Mouse (Mus musculus): ENCODE measurements at regions not wholly inside any gene's neighbourhood (a gene's known extent, or its start where the extent isn't known, plus 50 kb on each side); places are given as distances from the start of the nearest gene placed in this dataset.

DNA sequence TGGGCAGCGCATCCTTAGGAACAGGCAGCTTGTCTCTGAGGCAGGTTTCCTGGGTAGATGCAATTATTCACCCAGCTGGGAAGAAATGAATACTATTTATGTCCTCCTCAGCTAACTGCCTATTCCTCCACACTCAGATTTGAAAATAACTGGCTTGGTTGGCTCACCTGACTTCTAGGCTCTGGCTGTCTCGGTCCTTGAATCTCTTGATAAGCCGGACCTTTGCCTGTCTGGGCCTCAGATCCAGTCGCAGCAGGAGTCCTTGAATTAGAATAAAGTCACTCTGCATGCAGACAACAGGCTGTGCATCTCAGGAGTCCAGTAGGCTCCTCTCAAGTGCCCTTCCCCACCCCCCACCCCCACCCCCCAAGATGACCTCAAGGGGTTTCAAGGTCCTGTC, 108.7 kb upstream of the Arhgap5 start:
- WGBS = 63% methylated on average over 4 of the region's 4 CpGs
- H3K36me3 ChIP-seq (ENCODE audit: control insufficient read depth, insufficient read depth, low read length) = no peaks in the 10 kb centered on the region
- no peak for ATAC-seq (ENCODE audit: low read depth)

DNA sequence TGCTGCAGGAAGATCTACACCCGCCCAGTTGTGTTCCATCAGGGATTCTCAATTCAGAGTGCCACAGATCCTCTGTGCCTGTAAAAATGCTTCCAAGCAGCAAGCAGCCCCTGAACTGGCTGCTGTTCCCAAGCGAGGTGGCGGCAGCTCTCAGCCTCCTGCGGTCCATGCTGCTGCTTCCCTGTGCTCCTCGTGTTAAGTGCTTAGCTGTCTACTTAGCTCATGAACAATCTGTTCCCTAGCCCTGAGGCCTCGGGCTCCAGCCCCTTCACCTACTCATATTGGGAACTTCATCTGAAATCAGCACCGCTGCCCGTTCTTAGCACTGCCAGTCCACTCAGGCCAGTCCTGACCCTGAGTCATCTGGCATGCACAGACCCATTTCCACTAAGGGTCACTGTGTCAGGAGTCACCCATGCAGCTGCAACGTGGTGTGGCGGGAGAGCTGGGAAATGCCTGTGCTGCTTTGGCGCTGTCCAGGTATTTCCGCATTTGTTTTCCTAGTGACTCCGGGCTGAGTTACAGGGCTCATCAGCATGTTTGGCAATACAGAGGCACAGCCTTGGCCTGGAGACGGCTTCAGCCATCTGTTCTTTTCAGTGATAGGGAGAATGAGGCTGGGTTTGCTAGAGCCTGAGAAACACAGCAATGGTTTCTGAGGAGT, 107.5 kb upstream of the Arhgap5 start:
- no peaks in the 10 kb centered on the region for H3K36me3 ChIP-seq (ENCODE audit: control insufficient read depth, insufficient read depth, low read length)
- H3K4me3 ChIP-seq (ENCODE audit: low read depth, low read length) = no peak overlapping the region
- no peak overlapping the region for H3K4me2 ChIP-seq (ENCODE audit: low read depth, low read length)
- no peaks in the 10 kb centered on the region for H3K27me3 ChIP-seq (replicated peaks; ENCODE audit: control insufficient read depth, insufficient read depth, low read length)
- no peak overlapping the region for H3K27ac ChIP-seq (replicated peaks; ENCODE audit: low read depth, low read length)
- no peaks in the 10 kb centered on the region for H3K9me3 ChIP-seq (ENCODE audit: control insufficient read depth, low read length)
- DNase-seq (ENCODE audit: low spot score) (no peak), ATAC-seq (ENCODE audit: low read depth) (no peak)
- H3K9ac ChIP-seq (ENCODE audit: low read depth, low read length) = no peak overlapping the region
- WGBS = 31% methylated on average over 14 of the region's 14 CpGs
- peaks cover 8% of the 10 kb centered on the region for H3K4me1 ChIP-seq (ENCODE audit: control insufficient read depth, insufficient read depth, low read length)

More for the DNA sequence above, 108.7 kb upstream of the Arhgap5 start:
- H3K27me3 ChIP-seq (replicated peaks; ENCODE audit: control insufficient read depth, insufficient read depth, low read length) = no peaks in the 10 kb centered on the region
- H3K9me3 ChIP-seq (ENCODE audit: control insufficient read depth, low read length) = no peaks in the 10 kb centered on the region
- no peak overlapping the region for H3K4me3 ChIP-seq (ENCODE audit: low read depth, low read length)
- no peak overlapping the region for H3K9ac ChIP-seq (ENCODE audit: low read depth, low read length)
- no peak overlapping the region for H3K4me2 ChIP-seq (ENCODE audit: low read depth, low read length)
- H3K27ac ChIP-seq (replicated peaks; ENCODE audit: low read depth, low read length) = no peak overlapping the region
- peaks cover 8% of the 10 kb centered on the region for H3K4me1 ChIP-seq (ENCODE audit: control insufficient read depth, insufficient read depth, low read length)
- DNase-seq (ENCODE audit: low spot score) = no peak

- Histone ChIP-seq H3K4me2 (ENCODE audit: low read depth, low read length) (no peak overlapping the region), H3K9me3 (ENCODE audit: control insufficient read depth, low read length) (no peaks in the 10 kb centered on the region), H3K9ac (ENCODE audit: low read depth, low read length) (no peak overlapping the region), H3K36me3 (ENCODE audit: control insufficient read depth, insufficient read depth, low read length) (no peaks in the 10 kb centered on the region), H3K27me3 (replicated peaks; ENCODE audit: control insufficient read depth, insufficient read depth, low read length) (no peaks in the 10 kb centered on the region), H3K27ac (replicated peaks; ENCODE audit: low read depth, low read length) (no peak overlapping the region), H3K4me1 (ENCODE audit: control insufficient read depth, insufficient read depth, low read length) (peaks cover 8% of the 10 kb centered on the region), H3K4me3 (ENCODE audit: low read depth, low read length) (no peak overlapping the region)
- 65% methylated on average over 2 of the region's 2 CpGs for WGBS
- no peak for ATAC-seq (ENCODE audit: low read depth)
- no peak for DNase-seq (ENCODE audit: low spot score)
Measured at GRCm38 (mm10) chr12:52397718-52398510, 105.9 kb upstream of the Arhgap5 start.

DNA sequence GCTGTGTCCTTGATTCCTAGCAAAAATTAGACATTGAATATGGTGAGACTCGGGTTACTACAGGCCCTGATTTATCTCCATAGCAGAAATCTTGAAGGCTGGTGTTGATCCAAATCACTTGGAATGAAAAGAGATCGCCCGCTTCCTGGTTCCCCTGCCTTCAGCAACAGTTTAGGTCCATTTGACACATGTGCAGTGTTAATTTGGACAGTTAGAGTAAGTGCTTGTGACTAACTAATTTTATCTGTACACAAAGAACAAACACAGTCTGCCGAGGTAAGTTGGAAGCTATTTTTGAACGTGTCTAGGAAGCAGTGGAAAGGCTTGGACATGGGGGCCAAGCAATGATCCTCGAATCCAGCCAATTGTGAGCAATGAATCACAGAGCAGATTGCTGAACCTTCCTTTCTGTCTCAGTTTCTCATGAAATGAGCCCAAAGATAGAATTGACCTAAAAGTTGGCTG, 105.2 kb upstream of the Arhgap5 start:
- no peaks in the 10 kb centered on the region for H3K36me3 ChIP-seq (ENCODE audit: control insufficient read depth, insufficient read depth, low read length)
- 65% methylated on average over 6 of the region's 6 CpGs for WGBS
- ATAC-seq (ENCODE audit: low read depth) = no peak
- H3K4me3 ChIP-seq (ENCODE audit: low read depth, low read length) = no peak overlapping the region
- H3K4me2 ChIP-seq (ENCODE audit: low read depth, low read length) = no peak overlapping the region
- no peak overlapping the region for H3K27ac ChIP-seq (replicated peaks; ENCODE audit: low read depth, low read length)
- no peak for DNase-seq (ENCODE audit: low spot score)
- peaks cover 8% of the 10 kb centered on the region for H3K4me1 ChIP-seq (ENCODE audit: control insufficient read depth, insufficient read depth, low read length)
- no peaks in the 10 kb centered on the region for H3K27me3 ChIP-seq (replicated peaks; ENCODE audit: control insufficient read depth, insufficient read depth, low read length)
- no peak overlapping the region for H3K9ac ChIP-seq (ENCODE audit: low read depth, low read length)
- H3K9me3 ChIP-seq (ENCODE audit: control insufficient read depth, low read length) = no peaks in the 10 kb centered on the region

- Histone ChIP-seq H3K27me3 (replicated peaks; ENCODE audit: control insufficient read depth, insufficient read depth, low read length) (no peaks in the 10 kb centered on the region), H3K4me1 (ENCODE audit: control insufficient read depth, insufficient read depth, low read length) (peaks cover 8% of the 10 kb centered on the region), H3K9me3 (ENCODE audit: control insufficient read depth, low read length) (no peaks in the 10 kb centered on the region), H3K36me3 (ENCODE audit: control insufficient read depth, insufficient read depth, low read length) (no peaks in the 10 kb centered on the region), H3K4me3 (ENCODE audit: low read depth, low read length) (no peak overlapping the region), H3K27ac (replicated peaks; ENCODE audit: low read depth, low read length) (no peak overlapping the region), H3K9ac (ENCODE audit: low read depth, low read length) (no peak overlapping the region), H3K4me2 (ENCODE audit: low read depth, low read length) (no peak overlapping the region)
- WGBS = 82% methylated on average over 3 of the region's 3 CpGs
- ATAC-seq (ENCODE audit: low read depth) (no peak), DNase-seq (ENCODE audit: low spot score) (no peak)
Measured at GRCm38 (mm10) chr12:52400099-52400498, 103.7 kb upstream of the Arhgap5 start.

DNA sequence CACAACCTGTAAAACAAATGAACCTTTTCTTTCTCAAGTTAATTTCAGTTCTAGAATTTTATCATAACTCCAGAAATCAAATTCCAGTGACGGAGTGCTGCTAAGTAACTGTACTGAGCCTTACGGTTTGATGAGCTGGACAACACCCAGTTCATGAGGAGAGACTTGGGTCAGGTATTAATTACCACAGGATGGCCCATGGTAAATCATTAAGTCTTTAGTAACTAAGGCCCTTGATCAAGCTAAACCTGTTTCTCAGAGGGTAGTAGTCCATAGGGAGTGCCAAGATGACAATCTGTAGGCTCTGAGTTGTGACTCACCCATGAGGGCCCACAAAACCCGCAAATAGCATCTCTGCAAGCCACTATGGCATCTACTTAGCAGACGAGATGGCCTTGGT, 101.1 kb upstream of the Arhgap5 start:
- 92% methylated on average over 4 of the region's 4 CpGs for WGBS

GRCm38 (mm10) chr12:52406386-52406785, 97.4 kb upstream of the Arhgap5 start:
- Histone ChIP-seq H3K27me3 (replicated peaks; ENCODE audit: control insufficient read depth, insufficient read depth, low read length) (no peaks in the 10 kb centered on the region), H3K36me3 (ENCODE audit: control insufficient read depth, insufficient read depth, low read length) (no peaks in the 10 kb centered on the region), H3K9me3 (ENCODE audit: control insufficient read depth, low read length) (no peaks in the 10 kb centered on the region), H3K27ac (replicated peaks; ENCODE audit: low read depth, low read length) (no peak overlapping the region), H3K4me1 (ENCODE audit: control insufficient read depth, insufficient read depth, low read length) (no peaks in the 10 kb centered on the region), H3K9ac (ENCODE audit: low read depth, low read length) (no peak overlapping the region), H3K4me2 (ENCODE audit: low read depth, low read length) (no peak overlapping the region), H3K4me3 (ENCODE audit: low read depth, low read length) (no peak overlapping the region)
- ATAC-seq (ENCODE audit: low read depth) = no peak
- 74% methylated on average over 6 of the region's 6 CpGs for WGBS
- DNase-seq (ENCODE audit: low spot score) = no peak

More for the DNA sequence above, 101.1 kb upstream of the Arhgap5 start:
- Histone ChIP-seq H3K36me3 (ENCODE audit: control insufficient read depth, insufficient read depth, low read length) (no peaks in the 10 kb centered on the region), H3K9me3 (ENCODE audit: control insufficient read depth, low read length) (no peaks in the 10 kb centered on the region), H3K27me3 (replicated peaks; ENCODE audit: control insufficient read depth, insufficient read depth, low read length) (no peaks in the 10 kb centered on the region), H3K4me3 (ENCODE audit: low read depth, low read length) (no peak overlapping the region), H3K27ac (replicated peaks; ENCODE audit: low read depth, low read length) (no peak overlapping the region), H3K9ac (ENCODE audit: low read depth, low read length) (no peak overlapping the region), H3K4me2 (ENCODE audit: low read depth, low read length) (no peak overlapping the region), H3K4me1 (ENCODE audit: control insufficient read depth, insufficient read depth, low read length) (no peaks in the 10 kb centered on the region)
- ATAC-seq (ENCODE audit: low read depth) (no peak), DNase-seq (ENCODE audit: low spot score) (no peak)

GRCm38 (mm10) chr12:52408307-52408895, 95.4 kb upstream of the Arhgap5 start:
- DNase-seq (ENCODE audit: low spot score) = no peak
- peaks cover 6% of the 10 kb centered on the region; the same call in 1 of the 2 replicates for H3K4me1 ChIP-seq (ENCODE audit: control insufficient read depth, insufficient read depth, low read length)
- no peak for ATAC-seq (ENCODE audit: low read depth)
- no peak overlapping the region for H3K27ac ChIP-seq (replicated peaks; ENCODE audit: low read depth, low read length)
- no peaks in the 10 kb centered on the region for H3K36me3 ChIP-seq (ENCODE audit: control insufficient read depth, insufficient read depth, low read length)
- 88% methylated on average over 8 of the region's 8 CpGs for WGBS
- no peaks in the 10 kb centered on the region for H3K9me3 ChIP-seq (ENCODE audit: control insufficient read depth, low read length)
- H3K4me3 ChIP-seq (ENCODE audit: low read depth, low read length) = no peak overlapping the region
- no peaks in the 10 kb centered on the region for H3K27me3 ChIP-seq (replicated peaks; ENCODE audit: control insufficient read depth, insufficient read depth, low read length)
- H3K4me2 ChIP-seq (ENCODE audit: low read depth, low read length) = no peak overlapping the region
- H3K9ac ChIP-seq (ENCODE audit: low read depth, low read length) = no peak overlapping the region

All from embryonic facial prominence, embryonic 14.5 days (tissue).